Mouse (Mus musculus) liver, embryonic 13.5 days (tissue): ENCODE measurements at regions not wholly inside any gene's neighbourhood (a gene's known extent, or its start where the extent isn't known, plus 50 kb on each side); places are given as distances from the start of the nearest gene placed in this dataset.

Source experiments
- ATAC-seq: fragments of 200-750 bp; cut with Nextera tagmentation; 2 replicates; pipeline ENCODE4 v1.8.0; 2017; ENCODE audit warnings: low read depth, mild to moderate bottlenecking, moderate number of reproducible peaks, moderate library complexity
- DNase-seq: peaks from one replicate; pipeline ENCODE4 v3.0.0; 2022
- H3K27ac ChIP-seq: fragments of 300-500 bp; sonication (generic); 2 replicates; pipeline ENCODE4 v1.5.1; 2015; ENCODE audit warnings: moderate library complexity, mild to moderate bottlenecking, inconsistent platforms
- H3K27me3 ChIP-seq: fragments of 300-500 bp; sonication (generic); 2 replicates; pipeline ENCODE4 v1.6.1; 2015; ENCODE audit warnings: mild to moderate bottlenecking, inconsistent platforms
- H3K36me3 ChIP-seq: fragments of 300-500 bp; sonication (generic); 2 replicates; pipeline ENCODE4 v1.6.1; 2015; ENCODE audit warnings: mild to moderate bottlenecking, inconsistent platforms
- H3K4me1 ChIP-seq: fragments of 300-500 bp; sonication (generic); replicated peaks from 2 replicates; pipeline ENCODE4 v1.6.1; 2015; ENCODE audit warnings: inconsistent platforms
- H3K4me2 ChIP-seq: fragments of 300-500 bp; sonication (generic); 2 replicates; pipeline ENCODE4 v1.6.1; 2015; ENCODE audit warnings: inconsistent platforms, mild to moderate bottlenecking, moderate library complexity
- H3K4me3 ChIP-seq: fragments of 300-500 bp; sonication (generic); replicated peaks from 2 replicates; pipeline ENCODE4 v1.5.1; 2015; ENCODE audit warnings: mild to moderate bottlenecking, inconsistent platforms
- H3K9ac ChIP-seq: fragments of 300-500 bp; sonication (generic); 2 replicates; pipeline ENCODE4 v1.6.1; 2015; ENCODE audit warnings: mild to moderate bottlenecking, inconsistent platforms
- H3K9me3 ChIP-seq: fragments of 300-500 bp; sonication (generic); replicated peaks from 2 replicates; pipeline ENCODE4 v1.6.1; 2016; ENCODE audit warnings: inconsistent platforms
- WGBS: fragments of 180-500 bp; shearing (Covaris S2); methylation state at CpG from one replicate; pipeline ENCODE4 v1.1.7; 2015; ENCODE audit not compliant: insufficient replicate concordance; 5-methylcytosine and 5-hydroxymethylcytosine counted together

- Histone ChIP-seq H3K4me1 (no peaks in the 10 kb centered on the region), H3K4me3 (no peak overlapping the region), H3K36me3 (no peaks in the 10 kb centered on the region), H3K9me3 (no peaks in the 10 kb centered on the region), H3K27ac (no peak overlapping the region), H3K9ac (no peak overlapping the region), H3K27me3 (no peaks in the 10 kb centered on the region), H3K4me2 (no peak overlapping the region)
- no peak for ATAC-seq
- 58% methylated on average over 4 of the region's 4 CpGs for WGBS
- DNase-seq: no peak
Measured at GRCm38 (mm10) chr1:92365366-92366075, 108.1 kb downstream of the Ndufa10 start.

DNA sequence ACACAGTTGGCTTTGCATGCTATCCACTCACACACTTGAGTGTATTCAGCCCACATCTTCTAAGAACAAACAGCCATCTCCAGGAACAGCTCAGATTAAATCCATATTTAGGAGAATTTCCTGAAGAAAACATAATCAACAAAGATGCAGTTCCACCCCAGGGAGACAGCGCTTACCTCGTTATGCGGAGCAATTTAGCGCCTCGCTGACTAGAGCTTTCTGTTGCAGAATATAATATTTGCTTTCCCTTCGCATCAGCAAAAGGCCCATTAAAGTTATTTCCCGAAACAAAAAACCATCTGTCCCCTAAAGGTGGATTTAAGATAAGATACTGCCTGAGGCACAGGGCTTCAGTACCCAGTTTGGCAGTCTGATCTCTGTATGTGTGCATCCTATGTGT is 112.0 kb downstream of the Ndufa10 start:
- Histone ChIP-seq H3K27me3 (no peaks in the 10 kb centered on the region), H3K36me3 (no peaks in the 10 kb centered on the region), H3K4me3 (no peak overlapping the region), H3K9me3 (no peaks in the 10 kb centered on the region), H3K4me2 (no peak overlapping the region), H3K27ac (no peak overlapping the region), H3K4me1 (peaks cover 13% of the 10 kb centered on the region), H3K9ac (no peak overlapping the region)
- WGBS: 79% methylated on average over 7 of the region's 7 CpGs
- DNase-seq: no peak
- no peak for ATAC-seq

- H3K9ac ChIP-seq: no peak overlapping the region
- H3K4me3 ChIP-seq: no peak overlapping the region
- H3K4me2 ChIP-seq: no peak overlapping the region
- no peak for DNase-seq
- H3K4me1 ChIP-seq: peaks cover 13% of the 10 kb centered on the region
- no peaks in the 10 kb centered on the region for H3K27me3 ChIP-seq
- no peaks in the 10 kb centered on the region for H3K9me3 ChIP-seq
- 16% methylated on average over 7 of the region's 7 CpGs for WGBS
- ATAC-seq: no peak
- H3K36me3 ChIP-seq: no peaks in the 10 kb centered on the region
- H3K27ac ChIP-seq: no peak overlapping the region
Measured at GRCm38 (mm10) chr1:92360255-92360654, 113.4 kb downstream of the Ndufa10 start.

- 21% methylated on average over 2 of the region's 2 CpGs for WGBS
- no peak overlapping the region for H3K9ac ChIP-seq
- H3K27me3 ChIP-seq: no peaks in the 10 kb centered on the region
- peak; percentile 50; the same call in 1 of the 2 replicates for ATAC-seq
- no peaks in the 10 kb centered on the region for H3K9me3 ChIP-seq
- peaks cover 13% of the 10 kb centered on the region for H3K4me1 ChIP-seq
- H3K36me3 ChIP-seq: no peaks in the 10 kb centered on the region
- no peak overlapping the region for H3K4me3 ChIP-seq
- no peak overlapping the region for H3K4me2 ChIP-seq
- DNase-seq: no peak
- H3K27ac ChIP-seq: no peak overlapping the region
Measured at GRCm38 (mm10) chr1:92359473-92359872, 114.2 kb downstream of the Ndufa10 start.

GRCm38 (mm10) chr1:92358758-92359287 is 114.8 kb downstream of the Ndufa10 start:
- Histone ChIP-seq H3K4me3 (no peak overlapping the region), H3K36me3 (no peaks in the 10 kb centered on the region), H3K9me3 (no peaks in the 10 kb centered on the region), H3K4me2 (no peak overlapping the region), H3K27ac (no peak overlapping the region), H3K27me3 (no peaks in the 10 kb centered on the region), H3K9ac (no peak overlapping the region), H3K4me1 (peaks cover 13% of the 10 kb centered on the region)
- ATAC-seq (no peak), DNase-seq (no peak)
- 60% methylated on average over 8 of the region's 8 CpGs for WGBS

GRCm38 (mm10) chr1:92348353-92349005 is 125.2 kb downstream of the Ndufa10 start:
- ATAC-seq: no peak
- 47% methylated on average over 17 of the region's 17 CpGs for WGBS

GRCm38 (mm10) chr1:92347656-92348055 is 126.0 kb downstream of the Ndufa10 start:
- Histone ChIP-seq H3K4me1 (no peaks in the 10 kb centered on the region), H3K4me2 (no peak overlapping the region), H3K4me3 (no peak overlapping the region), H3K9ac (no peak overlapping the region), H3K36me3 (no peaks in the 10 kb centered on the region), H3K27ac (no peak overlapping the region), H3K9me3 (no peaks in the 10 kb centered on the region), H3K27me3 (no peaks in the 10 kb centered on the region)
- 60% methylated on average over 9 of the region's 9 CpGs for WGBS
- ATAC-seq (no peak), DNase-seq (no peak)

More at GRCm38 (mm10) chr1:92348353-92349005, 125.2 kb downstream of the Ndufa10 start:
- Histone ChIP-seq H3K9me3 (no peaks in the 10 kb centered on the region), H3K4me1 (no peaks in the 10 kb centered on the region), H3K36me3 (no peaks in the 10 kb centered on the region), H3K27me3 (no peaks in the 10 kb centered on the region), H3K27ac (no peak overlapping the region), H3K4me2 (no peak overlapping the region), H3K4me3 (no peak overlapping the region), H3K9ac (no peak overlapping the region)
- no peak for DNase-seq

GRCm38 (mm10) chr1:92343768-92344167 is 129.9 kb downstream of the Ndufa10 start:
- Histone ChIP-seq H3K4me1 (no peaks in the 10 kb centered on the region), H3K9me3 (no peaks in the 10 kb centered on the region), H3K27me3 (no peaks in the 10 kb centered on the region), H3K4me3 (no peak overlapping the region), H3K4me2 (no peak overlapping the region), H3K36me3 (no peaks in the 10 kb centered on the region), H3K27ac (no peak overlapping the region), H3K9ac (no peak overlapping the region)
- WGBS: 56% methylated on average over 2 of the region's 2 CpGs
- DNase-seq (no peak), ATAC-seq (no peak)

GRCm38 (mm10) chr1:92343161-92343598 is 130.5 kb downstream of the Ndufa10 start:
- Histone ChIP-seq H3K4me1 (no peaks in the 10 kb centered on the region), H3K27me3 (no peaks in the 10 kb centered on the region), H3K4me3 (no peak overlapping the region), H3K27ac (no peak overlapping the region), H3K4me2 (no peak overlapping the region), H3K9ac (no peak overlapping the region), H3K9me3 (no peaks in the 10 kb centered on the region), H3K36me3 (no peaks in the 10 kb centered on the region)
- DNase-seq (no peak), ATAC-seq (no peak)
- WGBS: 64% methylated on average over 5 of the region's 5 CpGs

- 69% methylated on average over 12 of the region's 12 CpGs for WGBS
- H3K4me3 ChIP-seq: no peak overlapping the region
- H3K27ac ChIP-seq: no peak overlapping the region
- no peak overlapping the region for H3K9ac ChIP-seq
- H3K9me3 ChIP-seq: no peaks in the 10 kb centered on the region
- DNase-seq (no peak), ATAC-seq (no peak)
- H3K36me3 ChIP-seq: no peaks in the 10 kb centered on the region
- H3K27me3 ChIP-seq: no peaks in the 10 kb centered on the region
- no peak overlapping the region for H3K4me2 ChIP-seq
- H3K4me1 ChIP-seq: no peaks in the 10 kb centered on the region
Measured at GRCm38 (mm10) chr1:92341846-92342540, 131.7 kb downstream of the Ndufa10 start.

GRCm38 (mm10) chr1:92340644-92341043 is 133.0 kb downstream of the Ndufa10 start:
- H3K36me3 ChIP-seq: no peaks in the 10 kb centered on the region
- ATAC-seq (no peak), DNase-seq (no peak)
- no peak overlapping the region for H3K27ac ChIP-seq
- no peaks in the 10 kb centered on the region for H3K4me1 ChIP-seq
- no peaks in the 10 kb centered on the region for H3K9me3 ChIP-seq
- 76% methylated on average over 7 of the region's 7 CpGs for WGBS
- no peaks in the 10 kb centered on the region for H3K27me3 ChIP-seq
- H3K4me2 ChIP-seq: no peak overlapping the region
- H3K9ac ChIP-seq: no peak overlapping the region
- H3K4me3 ChIP-seq: no peak overlapping the region
